Mouse (Mus musculus): ENCODE data around the gene Slc16a10.
A peak's percentile ranks its signal among the peaks of the same experiment; 100 is the strongest.

The Slc16a10 gene

GRCm38 (mm10) chr10:40109520-40109919, 32.5 kb downstream of the Slc16a10 start:
- no peak for DNase-seq (ENCODE audit: low read depth)

- no peak for DNase-seq (ENCODE audit: low read depth)
Measured at GRCm38 (mm10) chr10:40108992-40109391, 33.1 kb downstream of the Slc16a10 start.

- DNase-seq (ENCODE audit: low read depth) = no peak
Measured at GRCm38 (mm10) chr10:40107995-40108394, 34.1 kb downstream of the Slc16a10 start.

- no peak for DNase-seq (ENCODE audit: low read depth)
Measured at GRCm38 (mm10) chr10:40105174-40105573, 36.9 kb downstream of the Slc16a10 start.

GRCm38 (mm10) chr10:40103790-40104189, 38.3 kb downstream of the Slc16a10 start:
- DNase-seq (ENCODE audit: low read depth) = no peak

GRCm38 (mm10) chr10:40102986-40103385, 39.1 kb downstream of the Slc16a10 start:
- DNase-seq (ENCODE audit: low read depth) = no peak

- DNase-seq (ENCODE audit: low read depth) = no peak
Measured at GRCm38 (mm10) chr10:40102166-40102565, 39.9 kb downstream of the Slc16a10 start.

GRCm38 (mm10) chr10:40098441-40098840, 43.6 kb downstream of the Slc16a10 start:
- DNase-seq (ENCODE audit: low read depth) = no peak

GRCm38 (mm10) chr10:40097519-40097918, 44.5 kb downstream of the Slc16a10 start:
- DNase-seq (ENCODE audit: low read depth) = no peak

GRCm38 (mm10) chr10:40094752-40095151, 47.3 kb downstream of the Slc16a10 start:
- DNase-seq (ENCODE audit: low read depth) = no peak

GRCm38 (mm10) chr10:40093526-40093925, 48.5 kb downstream of the Slc16a10 start:
- no peak for DNase-seq (ENCODE audit: low read depth)

- DNase-seq (ENCODE audit: low read depth) = no peak
Measured at GRCm38 (mm10) chr10:40091455-40091854, 50.6 kb downstream of the Slc16a10 start.

- no peak for DNase-seq (ENCODE audit: low read depth)
Measured at GRCm38 (mm10) chr10:40090504-40091428, 51.3 kb downstream of the Slc16a10 start.

- no peak for DNase-seq (ENCODE audit: low read depth)
Measured at GRCm38 (mm10) chr10:40084332-40085093, 57.5 kb downstream of the Slc16a10 start.

- no peak for DNase-seq (ENCODE audit: low read depth)
Measured at GRCm38 (mm10) chr10:40083556-40083955, 58.5 kb downstream of the Slc16a10 start.

- DNase-seq (ENCODE audit: low read depth) = no peak
Measured at GRCm38 (mm10) chr10:40082668-40083067, 59.4 kb downstream of the Slc16a10 start.

GRCm38 (mm10) chr10:40080533-40080932, 61.5 kb downstream of the Slc16a10 start:
- DNase-seq (ENCODE audit: low read depth) = no peak

- no peak for DNase-seq (ENCODE audit: low read depth)
Measured at GRCm38 (mm10) chr10:40079256-40079655, 62.8 kb downstream of the Slc16a10 start.

GRCm38 (mm10) chr10:40077960-40078353, 64.1 kb downstream of the Slc16a10 start:
- DNase-seq (ENCODE audit: low read depth) = no peak

GRCm38 (mm10) chr10:40077346-40077959, 64.6 kb downstream of the Slc16a10 start:
- no peak for DNase-seq (ENCODE audit: low read depth)

GRCm38 (mm10) chr10:40073608-40074007, 68.5 kb downstream of the Slc16a10 start:
- DNase-seq (ENCODE audit: low read depth) = peak; percentile 21

- peak; percentile 14 for DNase-seq (ENCODE audit: low read depth)
Measured at GRCm38 (mm10) chr10:40070684-40071083, 71.4 kb downstream of the Slc16a10 start.
